Mouse (Mus musculus) MN1 (cell line): ENCODE data around the gene Mbnl2.
A peak's percentile ranks its signal among the peaks of the same experiment; 100 is the strongest.
"Not testable (repeated sequence)": the region's sequence is repeated elsewhere in the genome, so short reads cannot be mapped to it uniquely, and the experiment has no call there.

ENCODE experiments used
- DNase-seq: peaks from one replicate; pipeline ENCODE4 v3.0.0-alpha.2; 2016; ENCODE audit warnings: low spot score

The Mbnl2 gene

GRCm38 (mm10) chr14:120357321-120358070, 82.0 kb downstream of the Mbnl2 start:
- DNase-seq = no peak

DNA sequence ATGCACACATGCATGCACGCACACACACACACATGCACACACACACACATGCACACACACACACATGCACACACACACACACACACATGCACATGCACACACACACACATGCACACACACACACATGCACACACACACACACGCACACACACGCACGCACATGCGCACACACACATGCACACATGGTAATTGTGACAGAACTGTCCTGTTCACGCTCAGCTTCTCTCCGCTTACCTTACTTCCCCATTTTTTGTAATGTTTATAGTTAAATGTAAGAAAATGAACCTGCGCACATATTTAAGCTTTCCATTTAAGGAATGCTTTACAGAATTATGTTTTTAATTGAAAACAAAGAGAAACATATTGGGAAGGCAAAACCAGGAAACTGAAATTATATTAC, 84.1 kb downstream of the Mbnl2 start:
- not testable (repeated sequence) for DNase-seq

GRCm38 (mm10) chr14:120361121-120361520, 85.7 kb downstream of the Mbnl2 start:
- no peak for DNase-seq

DNA sequence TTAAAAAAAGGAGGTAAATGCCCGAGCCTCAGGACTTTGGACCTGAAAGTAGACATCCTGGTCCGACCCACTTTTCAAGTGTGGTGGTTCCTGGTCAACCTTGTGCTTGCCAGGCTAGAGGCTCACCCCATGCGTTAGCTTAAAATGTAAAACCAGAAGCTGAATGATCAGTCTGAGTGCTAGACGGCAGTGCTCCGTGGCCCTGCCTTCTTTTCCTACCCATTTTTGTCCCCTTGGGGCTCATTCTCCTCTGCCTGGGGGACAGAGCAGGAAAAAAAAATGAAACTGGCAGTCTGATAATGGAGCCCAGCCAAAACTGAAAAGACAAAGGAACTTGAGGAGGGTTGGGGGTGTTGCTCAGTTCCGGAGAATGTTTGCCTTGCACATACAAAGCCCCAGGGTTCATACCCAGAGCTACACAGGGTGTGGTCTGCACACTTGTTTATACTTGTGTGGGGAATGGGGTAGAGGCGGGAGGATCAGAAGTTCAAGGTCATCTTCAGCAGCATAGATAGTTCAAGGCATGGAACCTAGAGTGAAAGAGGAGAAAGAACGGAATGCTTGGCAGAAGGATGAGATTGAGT, 87.0 kb downstream of the Mbnl2 start:
- DNase-seq = no peak

DNA sequence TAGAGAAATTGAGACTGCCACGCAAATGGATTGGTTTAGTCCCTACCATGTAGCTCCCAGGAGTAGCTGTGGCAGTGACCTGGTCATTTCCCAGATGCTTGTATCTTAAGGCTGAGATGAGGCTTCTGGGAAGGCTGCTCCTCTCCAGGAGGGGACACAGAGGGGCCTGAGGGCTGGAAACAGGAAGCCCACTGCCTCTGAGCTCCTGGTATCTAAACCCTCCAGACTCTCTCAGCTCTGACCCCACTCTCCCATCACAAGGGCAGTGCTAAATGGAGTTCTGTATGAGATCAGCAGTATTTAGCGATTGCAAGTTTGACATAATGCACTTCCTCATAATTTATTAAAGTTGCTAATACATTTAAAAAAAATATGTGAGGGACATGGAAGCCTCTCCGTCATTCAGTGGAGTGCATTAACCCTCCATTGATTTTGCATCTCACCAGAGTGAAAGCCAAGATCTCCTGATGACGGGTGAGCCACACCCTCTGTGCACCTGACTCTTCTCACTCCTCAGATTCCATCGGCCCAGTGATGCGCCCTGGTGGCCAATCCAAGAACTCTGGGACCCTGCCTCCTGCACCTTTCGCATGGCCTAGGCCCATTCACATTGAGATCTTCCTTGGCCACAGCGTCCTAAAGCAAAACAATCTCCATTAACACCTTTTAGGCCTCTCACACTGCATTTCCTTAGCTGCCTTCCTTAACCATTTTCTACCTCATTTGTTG, 87.8 kb downstream of the Mbnl2 start:
- no peak for DNase-seq

- no peak for DNase-seq
These were observed 89.6 kb downstream of the Mbnl2 start for GRCm38 (mm10) chr14:120365088-120365487.

DNA sequence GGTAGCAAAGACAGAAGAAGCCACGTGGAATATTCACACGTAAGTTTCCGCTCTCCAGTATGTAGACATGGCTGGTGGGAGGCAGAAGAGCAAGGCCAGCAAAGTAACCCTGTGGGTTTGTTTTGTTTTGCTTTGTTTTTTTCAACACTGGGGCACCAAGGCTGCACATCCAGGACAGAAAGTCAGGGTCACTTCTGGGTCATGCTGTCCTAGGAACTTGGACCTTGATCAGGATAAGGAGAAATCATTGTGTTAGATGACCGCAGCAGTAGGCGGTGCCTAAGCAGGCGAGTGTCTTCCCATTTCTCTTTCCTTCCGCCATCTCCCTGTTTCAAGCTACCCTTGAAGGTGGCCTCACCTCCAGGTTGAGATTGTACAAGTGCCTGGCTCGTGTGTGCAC, 91.5 kb downstream of the Mbnl2 start:
- DNase-seq = no peak

DNA sequence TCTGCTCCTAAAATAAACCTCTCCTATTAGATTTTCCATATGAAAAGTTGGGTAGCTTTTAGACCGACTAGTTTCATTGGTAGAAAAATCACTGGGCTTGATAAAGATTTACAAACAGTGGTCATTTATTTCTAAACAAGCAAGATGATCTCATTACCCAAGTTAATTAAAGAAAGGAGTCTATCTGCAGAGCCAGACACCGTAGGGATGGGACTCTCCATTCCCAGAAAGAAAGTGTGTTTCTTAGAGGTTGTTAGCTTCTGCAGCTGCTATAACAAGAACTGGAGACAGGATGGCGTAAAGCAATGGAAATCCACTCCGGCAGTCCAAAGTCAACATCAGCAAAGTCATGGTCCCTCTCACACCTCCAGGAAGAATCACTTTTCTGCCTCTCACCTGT, 92.1 kb downstream of the Mbnl2 start:
- DNase-seq = no peak

DNA sequence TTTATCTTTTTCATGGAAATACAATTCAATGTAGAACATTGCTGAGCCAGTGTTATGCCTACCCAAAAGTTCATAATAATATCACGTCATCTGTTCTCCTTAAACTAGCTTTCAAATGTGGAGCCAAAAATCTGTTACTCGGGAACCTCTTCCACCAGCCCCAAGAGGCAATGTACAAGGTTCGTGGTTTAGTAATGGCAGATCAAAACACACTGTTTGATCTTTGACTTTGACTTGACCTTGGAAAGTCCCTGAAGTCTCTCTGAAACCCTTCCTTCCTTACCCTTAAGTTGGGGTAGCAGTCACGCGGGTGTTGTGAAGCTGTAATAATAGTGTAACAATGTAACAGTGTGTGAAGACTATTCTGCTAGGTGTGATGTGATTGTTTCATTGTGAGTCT, 93.0 kb downstream of the Mbnl2 start:
- DNase-seq = no peak

GRCm38 (mm10) chr14:120368914-120369391, 93.5 kb downstream of the Mbnl2 start:
- DNase-seq = no peak

- DNase-seq = no peak
These were observed 94.6 kb downstream of the Mbnl2 start for GRCm38 (mm10) chr14:120370044-120370443.

- no peak for DNase-seq
These were observed 95.2 kb downstream of the Mbnl2 start for GRCm38 (mm10) chr14:120370631-120371030.

GRCm38 (mm10) chr14:120371174-120371573, 95.7 kb downstream of the Mbnl2 start:
- DNase-seq = no peak

DNA sequence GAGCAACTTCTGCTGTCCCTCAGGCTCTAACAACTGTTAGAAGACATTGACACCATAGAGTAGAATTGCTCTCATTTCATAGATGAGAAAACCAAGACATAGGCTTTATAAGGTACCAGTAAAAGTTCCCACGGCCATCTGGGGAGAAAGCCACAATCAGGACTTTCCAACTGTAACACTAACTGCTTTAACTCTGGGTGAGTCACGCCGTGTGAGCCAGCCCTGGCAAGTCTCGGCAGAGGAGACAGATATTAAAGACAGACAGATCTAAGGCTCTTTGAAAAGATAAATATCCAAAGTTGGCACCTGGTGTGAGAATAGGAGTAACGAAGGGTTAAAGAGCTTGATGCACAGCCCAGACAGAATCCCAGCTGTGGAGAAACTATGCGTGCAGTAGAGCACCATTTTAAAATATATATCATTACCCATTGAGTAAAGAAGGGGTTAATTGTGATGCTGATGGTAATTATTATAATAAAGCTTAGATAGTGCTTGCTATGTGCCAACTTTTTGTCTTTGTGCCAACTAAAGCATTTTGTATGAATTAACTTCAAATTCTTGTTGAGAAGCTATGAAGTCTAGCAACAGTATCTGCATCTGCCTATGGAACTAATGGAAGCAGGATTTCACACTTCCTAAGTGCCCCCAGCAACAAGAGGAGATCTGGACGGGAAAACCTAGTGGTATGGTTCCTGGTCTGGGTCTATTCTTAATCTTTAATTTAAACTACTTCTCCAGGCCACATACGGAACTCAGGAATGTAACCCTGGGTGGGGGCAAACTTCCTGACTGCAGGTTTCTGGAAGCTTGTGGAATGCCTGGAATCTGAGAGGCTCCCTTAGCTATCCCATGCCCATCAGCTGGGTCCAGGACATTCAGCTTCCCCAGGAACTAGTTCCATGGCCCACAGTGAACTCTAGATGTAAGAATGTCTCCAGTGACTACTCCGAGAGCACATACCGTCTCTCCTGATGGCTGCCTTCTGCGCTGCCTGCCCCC, 97.9 kb downstream of the Mbnl2 start:
- peak; percentile 34 for DNase-seq

GRCm38 (mm10) chr14:120374786-120375185, 99.3 kb downstream of the Mbnl2 start:
- DNase-seq = no peak

DNA sequence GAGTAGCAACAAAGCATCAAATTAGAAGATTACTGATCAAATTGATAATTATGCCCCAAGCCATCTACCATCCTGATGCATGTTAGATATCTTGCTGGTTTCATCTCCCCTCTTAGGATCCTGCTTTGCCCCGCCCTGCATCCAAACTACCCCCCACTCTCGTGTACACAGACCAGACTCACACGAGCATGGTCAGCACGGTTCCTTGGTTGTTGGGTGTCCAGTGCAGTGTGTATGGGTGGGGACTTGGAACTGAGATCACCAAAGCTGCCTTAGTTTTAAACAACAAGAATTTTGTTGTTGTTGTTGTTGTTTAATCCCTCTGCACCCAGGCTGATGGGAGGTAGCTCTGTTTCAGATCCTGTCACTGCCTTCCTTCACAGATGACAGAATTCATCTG, 101.7 kb downstream of the Mbnl2 start:
- no peak for DNase-seq

DNA sequence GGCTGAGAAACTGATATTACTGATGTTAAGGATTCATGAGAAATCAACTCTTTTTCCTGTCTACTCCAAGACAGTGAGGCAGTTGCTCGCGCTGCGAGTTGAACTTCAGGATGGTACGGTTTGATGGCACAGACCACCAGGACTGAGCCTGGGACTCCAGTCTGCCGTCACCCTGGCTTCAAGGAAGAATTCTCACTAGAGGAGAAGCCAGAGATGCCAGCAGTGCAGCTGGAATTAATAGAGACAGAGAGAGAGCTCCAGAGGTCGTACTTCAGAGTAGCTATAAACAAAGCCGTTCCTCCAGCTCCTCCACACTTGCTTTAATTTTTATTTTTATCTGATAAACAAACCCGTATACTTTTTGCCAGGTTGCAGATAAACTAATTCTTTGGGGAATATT, 102.5 kb downstream of the Mbnl2 start:
- DNase-seq = no peak

DNA sequence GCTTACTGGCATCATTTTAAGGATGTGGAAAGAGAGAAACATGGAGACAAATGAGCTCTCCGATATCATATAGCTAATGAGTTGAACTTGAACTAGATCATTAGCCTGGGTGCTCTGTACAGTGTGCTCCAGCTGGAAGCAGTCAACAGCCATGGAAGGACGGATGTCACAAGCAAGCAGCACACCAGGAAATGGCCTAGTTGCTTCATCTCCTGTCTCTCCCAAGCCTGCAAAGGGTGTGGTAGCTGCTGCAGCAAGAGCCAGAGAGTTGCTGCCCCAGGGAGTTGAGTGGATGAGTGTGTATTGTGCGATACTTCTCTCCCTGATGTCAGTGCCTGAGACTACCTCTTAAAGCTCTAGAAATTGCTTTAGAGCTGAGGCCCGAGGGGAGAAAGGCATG, 104.2 kb downstream of the Mbnl2 start:
- DNase-seq = no peak

DNA sequence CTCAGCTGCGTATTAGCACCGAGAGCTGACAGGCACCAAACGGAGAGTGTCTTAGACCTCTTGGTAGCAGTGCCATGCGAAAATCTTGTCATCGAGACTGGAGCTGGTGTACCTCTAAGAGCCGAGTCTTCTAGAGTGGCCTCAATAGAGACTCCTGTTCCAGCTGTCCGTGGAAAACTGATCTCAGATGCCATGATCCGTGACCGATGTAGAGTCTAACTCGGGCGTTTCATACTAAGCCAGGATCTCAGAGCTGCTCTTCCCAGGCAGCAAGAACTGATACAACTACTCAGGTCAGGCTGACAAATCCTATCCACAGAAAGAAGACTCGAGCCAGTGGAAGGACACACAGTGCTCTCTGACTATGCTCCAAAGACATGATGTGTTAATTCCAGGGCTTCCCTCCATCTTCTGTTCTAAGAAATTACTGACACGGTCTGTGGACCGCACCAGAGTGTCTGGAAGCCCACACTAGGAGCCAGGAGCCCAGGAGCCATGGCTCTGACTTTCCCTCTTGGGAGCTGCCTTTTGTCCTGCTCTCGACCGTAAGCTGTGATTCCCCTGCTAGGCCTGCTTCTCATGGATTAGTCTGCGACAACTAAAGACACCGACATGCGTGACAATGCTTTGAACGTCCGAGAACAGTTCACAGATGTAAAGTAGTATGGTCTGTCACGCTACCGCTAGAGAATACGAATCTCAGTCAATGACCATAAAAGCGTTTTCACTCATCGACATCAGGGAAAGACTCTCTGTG, 106.1 kb downstream of the Mbnl2 start:
- DNase-seq = no peak

GRCm38 (mm10) chr14:120382179-120382578, 106.7 kb downstream of the Mbnl2 start:
- DNase-seq = no peak

- no peak for DNase-seq
These were observed 107.8 kb downstream of the Mbnl2 start for GRCm38 (mm10) chr14:120383186-120383851.
